Mouse (Mus musculus): ENCODE measurements around the gene Ube2c. TPM values are rescaled to one million over a fixed set of nuclear protein-coding genes. Genes with fewer than 3 reads are reported as not detected.

The Ube2c gene
- total and polyA plus RNA-seq, 3 experiments: 177 to 365 (median 257) TPM

DNA sequence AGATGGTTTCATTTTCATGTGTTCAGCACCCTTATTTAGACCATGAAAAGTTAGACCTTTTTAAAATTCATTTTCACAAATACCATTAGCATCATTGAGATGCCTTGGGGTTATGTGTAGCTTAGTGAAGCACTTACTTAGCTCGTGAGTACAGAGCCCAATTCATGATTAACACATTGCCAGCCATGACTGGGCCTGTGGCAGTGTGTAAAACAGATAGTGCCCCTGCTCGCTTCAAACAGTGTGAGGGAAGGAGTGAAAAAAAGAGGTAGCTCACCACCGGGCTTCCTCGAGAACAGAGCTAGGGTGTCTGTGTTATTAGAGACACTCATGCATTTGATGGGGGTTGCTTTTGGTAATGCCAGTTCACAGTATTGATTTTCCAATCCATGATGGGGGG is 21.5 kb upstream of the Ube2c start:
- DNase-seq (ENCODE audit: low read depth, low spot score): no peak
- Histone ChIP-seq H3K27ac (ENCODE audit: control insufficient read depth, low read depth, low read length) (no peak overlapping the region), H3K9me3 (replicated peaks; ENCODE audit: insufficient read depth, low read length) (no peaks in the 10 kb centered on the region), H3K79me2 (ENCODE audit: control insufficient read depth, insufficient read depth, low read length, poor library complexity) (peaks cover 18% of the 10 kb centered on the region), H3K9ac (ENCODE audit: control insufficient read depth, low read depth, low read length, poor library complexity, severe bottlenecking) (no peak overlapping the region), H3K4me1 (ENCODE audit: control insufficient read depth in 1 of 2, insufficient read depth in 2 of 2, low read length in 2 of 2) (peaks cover 7 to 19% of the 10 kb centered on the region in 2 experiments), H3K4me3 (ENCODE audit: control insufficient read depth in 1 of 2, insufficient read depth in 1 of 2, low read depth in 2 of 2, low read length in 2 of 2) (no peak overlapping the region), H3K27me3 (ENCODE audit: control insufficient read depth in 1 of 2, insufficient read depth in 2 of 2, low read length in 2 of 2) (no peaks in the 10 kb centered on the region), H3K36me3 (ENCODE audit: control insufficient read depth in 1 of 2, insufficient read depth in 2 of 2, low read length in 2 of 2) (peaks cover 13 to 17% of the 10 kb centered on the region in 2 experiments)
- TF ChIP-seq E2F4 (IDR thresholded peaks at IDR 0.05; ENCODE audit: borderline replicate concordance, low read depth, low read length) (no peak), HCFC1 (IDR thresholded peaks at IDR 0.05; ENCODE audit: low read depth, low read length) (no peak), EP300 (IDR thresholded peaks at IDR 0.05; ENCODE audit: low read depth in 1 of 2, low read length in 2 of 2) (no peak), ETS1 (IDR thresholded peaks at IDR 0.05; ENCODE audit: low read depth, low read length) (no peak), RCOR1 (IDR thresholded peaks at IDR 0.05; ENCODE audit: low read depth, low read length) (no peak), CHD2 (IDR thresholded peaks at IDR 0.05; ENCODE audit: low read length) (no peak), MYB (IDR thresholded peaks at IDR 0.05; ENCODE audit: low read depth, low read length) (no peak), ZMIZ1 (IDR thresholded peaks at IDR 0.05; ENCODE audit: low read depth, low read length) (no peak), MAX (IDR thresholded peaks at IDR 0.05; ENCODE audit: low read length) (no peak), POLR2AphosphoS5 (IDR thresholded peaks at IDR 0.05; ENCODE audit: borderline replicate concordance, low read depth, low read length) (no peak), TAL1 (IDR thresholded peaks at IDR 0.05; ENCODE audit: low read length) (no peak), POLR2AphosphoS2 (IDR thresholded peaks at IDR 0.05; ENCODE audit: low read length) (no peak), NELFE (IDR thresholded peaks at IDR 0.05; ENCODE audit: low read depth, low read length) (no peak), BHLHE40 (IDR thresholded peaks at IDR 0.05; ENCODE audit: borderline replicate concordance, low read depth, low read length) (no peak), CTCF (IDR thresholded peaks at IDR 0.05 in 2 of 3, conservative IDR thresholded peaks at IDR 0.05 in 1 of 3; ENCODE audit: control insufficient read depth in 1 of 3, insufficient read depth in 1 of 3, low read depth in 2 of 3, low read length in 3 of 3, poor library complexity in 1 of 3, severe bottlenecking in 1 of 3) (no peak), GABPA (IDR thresholded peaks at IDR 0.05; ENCODE audit: low read depth, low read length) (no peak), ZNF384 (IDR thresholded peaks at IDR 0.05; ENCODE audit: low read depth, low read length) (no peak), UBTF (IDR thresholded peaks at IDR 0.05; ENCODE audit: borderline replicate concordance, insufficient read depth, low read depth, low read length) (no peak), GATA1 (IDR thresholded peaks at IDR 0.05; ENCODE audit: low read depth, low read length) (no peak)

DNA sequence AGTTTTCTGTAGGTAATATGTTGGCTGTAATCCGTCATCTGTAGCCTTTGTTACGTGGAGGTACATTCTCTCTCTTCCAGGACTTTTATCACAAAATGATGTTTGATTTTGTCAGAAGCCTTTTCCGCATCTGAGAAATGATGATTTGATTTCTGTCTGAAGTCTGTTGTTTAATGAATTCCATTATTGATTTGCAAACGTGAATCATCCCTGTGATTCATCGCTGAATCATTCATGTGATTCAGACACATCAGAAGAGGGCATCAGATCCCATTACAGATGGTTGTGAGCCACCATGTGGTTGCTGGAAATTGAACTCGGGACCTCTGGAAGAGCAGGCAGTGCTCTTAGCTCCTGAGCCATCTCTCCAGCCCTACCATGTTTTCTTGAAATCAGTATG is 20.7 kb upstream of the Ube2c start:
- Histone ChIP-seq H3K9ac (ENCODE audit: control insufficient read depth, low read depth, low read length, poor library complexity, severe bottlenecking) (no peak overlapping the region), H3K9me3 (replicated peaks; ENCODE audit: insufficient read depth, low read length) (no peaks in the 10 kb centered on the region), H3K4me3 (ENCODE audit: control insufficient read depth in 1 of 2, insufficient read depth in 1 of 2, low read depth in 2 of 2, low read length in 2 of 2) (no peak overlapping the region), H3K36me3 (ENCODE audit: control insufficient read depth in 1 of 2, insufficient read depth in 2 of 2, low read length in 2 of 2) (peaks cover 12 to 21% of the 10 kb centered on the region in 2 experiments), H3K27ac (ENCODE audit: control insufficient read depth, low read depth, low read length) (no peak overlapping the region), H3K4me1 (ENCODE audit: control insufficient read depth in 1 of 2, insufficient read depth in 2 of 2, low read length in 2 of 2) (peaks cover 7 to 17% of the 10 kb centered on the region in 2 experiments), H3K27me3 (ENCODE audit: control insufficient read depth in 1 of 2, insufficient read depth in 2 of 2, low read length in 2 of 2) (no peaks in the 10 kb centered on the region), H3K79me2 (ENCODE audit: control insufficient read depth, insufficient read depth, low read length, poor library complexity) (peaks cover 18% of the 10 kb centered on the region)
- TF ChIP-seq ZNF384 (IDR thresholded peaks at IDR 0.05; ENCODE audit: low read depth, low read length): no peak
- no peak for TF ChIP-seq SIN3A (IDR thresholded peaks at IDR 0.05; ENCODE audit: low read length)
- TF ChIP-seq USF2 (IDR thresholded peaks at IDR 0.05; ENCODE audit: borderline replicate concordance in 1 of 2, insufficient read depth in 1 of 2, low read depth in 1 of 2, low read length in 2 of 2): no peak
- no peak for TF ChIP-seq NELFE (IDR thresholded peaks at IDR 0.05; ENCODE audit: low read depth, low read length)
- DNase-seq (ENCODE audit: low read depth, low spot score): no peak

Measured in MEL (cell line).